Mouse (Mus musculus): Measurements from ENCODE around the gene Tcp11l2. TPM values are rescaled to one million over a fixed set of nuclear protein-coding genes. Genes with fewer than 3 reads are reported as not detected.

Gene Tcp11l2
- polyA plus RNA-seq, 1 experiment, result 36.2 TPM

GRCm38 (mm10) chr10:84654029-84654428, 77.6 kb downstream of the Tcp11l2 start:
- DNase-seq (ENCODE audit: low read depth), result no peak

GRCm38 (mm10) chr10:84654731-84655130, 78.3 kb downstream of the Tcp11l2 start:
- DNase-seq (ENCODE audit: low read depth), result no peak

- no peak for DNase-seq (ENCODE audit: low read depth)
These were observed 80.2 kb downstream of the Tcp11l2 start for GRCm38 (mm10) chr10:84656618-84657017.

GRCm38 (mm10) chr10:84657437-84658087, 81.1 kb downstream of the Tcp11l2 start:
- DNase-seq (ENCODE audit: low read depth), result no peak

- DNase-seq (ENCODE audit: low read depth), result no peak
These were observed 81.8 kb downstream of the Tcp11l2 start for GRCm38 (mm10) chr10:84658088-84658848.

GRCm38 (mm10) chr10:84659281-84659680, 82.9 kb downstream of the Tcp11l2 start:
- DNase-seq (ENCODE audit: low read depth), result no peak

- no peak for DNase-seq (ENCODE audit: low read depth)
These were observed 85.7 kb downstream of the Tcp11l2 start for GRCm38 (mm10) chr10:84662138-84662537.

Other genes with a start within 250 kb of the Tcp11l2 start
- 13.3 and 13.9 TPM in 2 replicates for gene Nuak1, start 136.0 kb upstream of the Tcp11l2 start, polyA plus RNA-seq (2012; rRNA removed)
- gene Ckap4, start 42.6 kb upstream of the Tcp11l2 start, polyA plus RNA-seq (2012; rRNA removed), result 18.9 and 24.3 TPM in 2 replicates
- gene Polr3b, start 45.7 kb downstream of the Tcp11l2 start, polyA plus RNA-seq (2012; rRNA removed), result 8.2 and 8.3 TPM in 2 replicates
- 0.30 TPM in 2 replicates for gene Rfx4, start 179.4 kb downstream of the Tcp11l2 start, polyA plus RNA-seq (2012; rRNA removed)